Mouse (Mus musculus) gastrocnemius, postnatal 25 days (tissue): Measurements from ENCODE around the gene Psg28. TPM values are rescaled to one million over a fixed set of nuclear protein-coding genes. Genes with fewer than 3 reads are reported as not detected.
"Not testable (repeated sequence)": the region's sequence is repeated elsewhere in the genome, so short reads cannot be mapped to it uniquely, and the experiment has no call there.

Experiments used
- DNase-seq: peaks from one replicate; pipeline ENCODE4 v3.0.0; 2022
- long read RNA-seq, 2 experiments: library from polyadenylated mRNA; stranded (forward); transcript quantifications; one replicate each; pipeline ENCODE4 v2.0.0; 2021
- microRNA-seq, 2 experiments: library from miRNA; unstranded; fragments of <30 nt; microRNA quantifications; one replicate each; pipeline ENCODE4 v1.2.0; 2021; ENCODE audit warnings: borderline replicate concordance in 2 of 2
- total RNA-seq, 2 experiments: library from RNA; stranded (reverse); gene quantifications; 1 replicate in 1 of 2; 2 replicates in 1 of 2; pipeline ENCODE4 v1.2.3; 2021

Gene Psg28
- total RNA-seq: not detected
- long read RNA-seq, experiment 1: 0 reads
- long read RNA-seq, experiment 2: 0 reads

DNA sequence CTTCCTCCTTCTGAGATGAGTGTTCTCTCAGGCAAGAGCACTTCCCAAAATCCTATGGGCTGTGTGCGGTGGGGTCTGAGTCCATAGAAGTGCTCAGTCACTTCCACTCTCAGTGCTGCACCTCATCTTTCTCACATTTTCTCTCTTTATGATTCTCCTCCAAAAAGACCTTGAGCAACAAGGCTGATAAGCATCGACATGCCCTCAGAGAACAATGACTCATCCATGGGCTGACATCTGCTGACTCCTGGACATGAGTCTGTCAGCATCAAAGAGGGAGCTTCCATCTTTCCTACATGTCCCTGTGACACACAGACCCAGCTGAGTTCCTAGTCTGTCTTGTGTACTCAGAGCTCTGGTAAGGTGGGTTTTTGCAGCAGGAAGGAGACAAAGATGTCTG lies at the start of gene Psg28:
Psg28 (minus strand) TSS at position 101 of the 400 bp plus-strand sequence.
- not testable (repeated sequence) for DNase-seq

DNA sequence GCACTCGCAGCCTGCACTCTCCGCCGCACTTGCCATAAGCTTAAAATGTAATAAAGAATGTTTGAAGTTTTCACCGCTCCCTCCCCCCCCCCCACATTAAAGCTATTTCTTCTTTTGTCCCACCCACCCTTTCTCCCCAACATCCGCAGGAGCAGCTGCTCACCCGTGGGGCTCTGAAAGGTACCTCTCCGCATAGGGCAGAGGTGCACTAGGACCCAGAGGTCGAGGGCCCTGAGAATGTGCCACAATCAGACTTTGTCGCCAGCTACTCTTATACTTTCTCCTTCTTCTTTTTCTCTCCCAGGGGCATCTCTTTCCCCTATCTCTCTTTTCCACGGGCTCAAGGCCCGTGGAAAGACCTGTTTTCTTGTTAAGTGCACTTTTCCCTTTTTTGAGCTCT lies 28.4 kb downstream of the Psg28 start:
- DNase-seq: no peak

DNA sequence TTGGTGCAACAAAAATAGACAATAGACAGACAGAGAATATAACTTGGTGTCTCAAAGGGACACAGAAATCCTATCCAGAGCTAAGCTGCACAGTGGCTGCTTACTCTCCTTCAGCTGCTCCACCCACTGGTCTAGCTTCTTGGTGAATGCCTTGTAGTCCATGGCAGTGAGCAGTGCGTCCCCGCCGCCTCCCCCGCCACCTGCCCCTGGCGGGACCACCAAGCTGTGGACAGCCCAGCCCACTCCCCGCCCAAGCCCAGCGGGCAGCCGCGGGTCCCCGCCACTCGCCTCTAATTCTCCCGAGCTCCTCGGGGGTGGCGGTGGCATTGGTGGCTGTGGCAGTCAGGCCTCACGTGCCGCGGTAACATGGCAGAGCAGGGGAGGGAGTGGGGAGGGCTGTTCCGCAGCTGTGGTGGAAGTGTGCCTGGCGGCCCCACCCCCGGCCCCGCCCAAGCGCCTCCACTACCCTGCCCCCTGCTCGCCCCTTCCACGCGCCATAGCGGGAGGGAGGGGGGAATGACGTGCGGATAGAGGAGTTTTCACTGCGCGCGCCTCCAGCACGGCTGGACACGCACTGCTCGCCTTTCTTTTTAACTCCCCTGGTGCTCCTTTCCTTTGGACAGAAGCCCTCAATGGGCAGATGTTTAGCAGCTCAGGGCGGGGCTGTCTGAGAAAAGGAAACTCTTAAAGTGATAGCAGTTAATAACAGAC lies 29.2 kb downstream of the Psg28 start:
- no peak for DNase-seq

GRCm38 (mm10) chr7:18391483-18391882 lies 40.4 kb downstream of the Psg28 start:
- DNase-seq: not testable (repeated sequence)

DNA sequence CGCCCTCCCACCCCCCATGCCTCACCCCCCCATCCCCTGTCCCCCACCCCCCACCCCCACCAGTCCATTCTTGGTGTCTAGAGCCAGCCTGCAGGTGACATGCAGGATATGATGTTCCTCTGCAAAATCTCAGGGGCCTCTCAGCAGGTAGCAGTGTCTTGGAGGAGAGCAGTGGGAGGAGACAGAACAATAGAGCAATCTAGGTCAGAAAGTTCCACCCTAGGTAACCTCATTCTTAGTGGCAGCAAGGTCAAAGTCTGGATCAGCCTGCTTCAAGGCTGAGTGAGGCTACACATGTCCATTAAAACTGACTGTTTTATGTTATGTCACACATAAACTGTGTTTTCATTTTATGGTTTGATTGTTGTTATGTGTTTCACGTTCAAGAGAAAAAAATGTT lies 53.5 kb downstream of the Psg28 start:
- no peak for DNase-seq

Small RNA genes within 50 kb of the gene (microRNA-seq; reads per million reads assigned to microRNA genes)
- gene Gm24715: 0 reads per million in 2 experiments

Other genes starting within 250 kb of the Psg28 start
- gene Mill1, start 186.7 kb downstream of the Psg28 start, total RNA-seq: not detected
- gene Psg18, start 77.0 kb downstream of the Psg28 start, total RNA-seq: not detected
- gene Psg26, start 52.1 kb upstream of the Psg28 start, total RNA-seq: not detected
- not detected for gene Psg25, start 100.2 kb upstream of the Psg28 start, total RNA-seq
- gene Psg27, start 135.3 kb upstream of the Psg28 start, total RNA-seq: not detected
- not detected for gene Psg23, start 184.5 kb upstream of the Psg28 start, total RNA-seq
- gene Psg21, start 224.7 kb upstream of the Psg28 start, total RNA-seq: not detected